Mouse (Mus musculus) intestine, embryonic 14.5 days (tissue): ENCODE data around the gene Tada1. TPM values are rescaled to one million over a fixed set of nuclear protein-coding genes. Genes with fewer than 3 reads are reported as not detected.

Experiments
- ATAC-seq: fragments of 200-750 bp; cut with Nextera tagmentation; replicated peaks from 2 replicates; pipeline ENCODE4 v1.8.0; 2017; ENCODE audit warnings: low read depth, moderate number of reproducible peaks, moderate TSS enrichment, moderate library complexity; ENCODE audit not compliant: low FRiP score, low TSS enrichment
- DNase-seq: peaks from one replicate; pipeline ENCODE4 v3.0.0-alpha.2; 2018; ENCODE audit warnings: low spot score
- H3K27ac ChIP-seq: fragments of 300-500 bp; sonication (generic); 2 replicates; pipeline ENCODE4 v1.5.1; 2014; ENCODE audit warnings: low read depth, mild to moderate bottlenecking, control low read depth
- H3K27me3 ChIP-seq: fragments of 300-500 bp; sonication (generic); replicated peaks from 2 replicates; pipeline ENCODE4 v1.6.1; 2014; ENCODE audit warnings: low read length, control low read depth; ENCODE audit not compliant: control insufficient read depth, insufficient read depth
- H3K36me3 ChIP-seq: fragments of 300-500 bp; sonication (generic); 2 replicates; pipeline ENCODE4 v1.6.1; 2014; ENCODE audit warnings: low read length, control low read depth; ENCODE audit not compliant: control insufficient read depth, insufficient read depth
- H3K4me1 ChIP-seq: fragments of 300-500 bp; sonication (generic); replicated peaks from 2 replicates; pipeline ENCODE4 v1.6.1; 2014; ENCODE audit warnings: low read length, control low read depth, mixed read lengths; ENCODE audit not compliant: control insufficient read depth, insufficient read depth
- H3K4me2 ChIP-seq: fragments of 300-500 bp; sonication (generic); 2 replicates; pipeline ENCODE4 v1.6.1; 2014; ENCODE audit warnings: low read length
- H3K4me3 ChIP-seq: fragments of 300-500 bp; sonication (generic); 2 replicates; pipeline ENCODE4 v1.5.1; 2014; ENCODE audit warnings: low read depth, low read length, control low read depth, mixed read lengths
- H3K9ac ChIP-seq: fragments of 300-500 bp; sonication (generic); 2 replicates; pipeline ENCODE4 v1.6.1; 2014; ENCODE audit warnings: mild to moderate bottlenecking, low read length
- H3K9me3 ChIP-seq: fragments of 300-500 bp; sonication (generic); 2 replicates; pipeline ENCODE4 v1.6.1; 2016; ENCODE audit warnings: low read length, control low read depth; ENCODE audit not compliant: control insufficient read depth
- WGBS: fragments of 180-500 bp; shearing (Covaris S2); extraction: QIAGEN DNeasy Blood & Tissue Kit; methylation state at CpG from one replicate; pipeline ENCODE4 v1.1.7; 2014; 5-methylcytosine and 5-hydroxymethylcytosine counted together
- polyA plus RNA-seq: library from polyadenylated mRNA; unstranded; fragments of >200 nt; fragmentation: Nextera tagmentation; extraction: Ambion mirVana; gene quantifications from 2 replicates; pipeline ENCODE4 v1.2.1, GENCODE M21; 2014

The Tada1 gene
- polyA plus RNA-seq, 1 experiment from 2014 or later: 46.2 TPM

DNA sequence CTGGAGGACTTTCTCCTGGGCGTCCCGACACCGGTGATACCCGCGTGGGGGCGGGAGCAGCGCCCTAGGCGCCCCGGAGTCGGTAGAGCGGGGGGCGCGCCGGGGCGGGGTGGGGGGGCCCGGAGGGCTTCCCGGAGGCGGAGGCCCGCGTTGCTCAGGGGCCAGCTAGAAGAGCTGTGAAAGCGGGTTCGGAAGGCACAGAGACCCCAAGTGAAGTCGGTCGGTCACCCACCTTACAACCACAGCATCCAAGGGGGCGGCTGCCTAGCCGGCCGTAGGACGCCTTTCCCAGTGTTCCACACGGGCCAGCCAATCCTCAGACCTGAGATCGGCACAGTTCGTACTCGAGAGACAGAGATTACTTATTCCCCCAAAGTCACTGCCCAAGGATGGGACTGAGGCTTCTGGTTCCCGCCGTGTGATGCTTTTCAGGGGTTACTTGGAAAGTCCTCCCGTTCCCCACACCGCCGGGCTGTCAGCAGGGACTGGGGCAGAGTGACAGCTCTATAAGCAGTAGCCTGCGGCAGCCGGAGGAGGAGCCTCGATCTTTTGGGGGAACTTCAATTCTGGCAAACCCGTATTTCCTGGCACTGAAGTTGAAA is 834 bp downstream of the Tada1 start:
- WGBS: under 1% methylated on average over 40 of the region's 41 CpGs
- peak overlapping the region; percentile 90 for H3K27ac ChIP-seq
- ATAC-seq: peak; percentile 49
- DNase-seq: peak; percentile 83
- H3K4me3 ChIP-seq: peak overlapping the region; percentile 91
- H3K9ac ChIP-seq: peak overlapping the region; percentile 97
- H3K4me2 ChIP-seq: peak overlapping the region; percentile 79
- peaks cover 18% of the 10 kb centered on the region for H3K36me3 ChIP-seq
- no peaks in the 10 kb centered on the region for H3K9me3 ChIP-seq
- H3K4me1 ChIP-seq: peaks cover 18% of the 10 kb centered on the region
- H3K27me3 ChIP-seq: no peaks in the 10 kb centered on the region

DNA sequence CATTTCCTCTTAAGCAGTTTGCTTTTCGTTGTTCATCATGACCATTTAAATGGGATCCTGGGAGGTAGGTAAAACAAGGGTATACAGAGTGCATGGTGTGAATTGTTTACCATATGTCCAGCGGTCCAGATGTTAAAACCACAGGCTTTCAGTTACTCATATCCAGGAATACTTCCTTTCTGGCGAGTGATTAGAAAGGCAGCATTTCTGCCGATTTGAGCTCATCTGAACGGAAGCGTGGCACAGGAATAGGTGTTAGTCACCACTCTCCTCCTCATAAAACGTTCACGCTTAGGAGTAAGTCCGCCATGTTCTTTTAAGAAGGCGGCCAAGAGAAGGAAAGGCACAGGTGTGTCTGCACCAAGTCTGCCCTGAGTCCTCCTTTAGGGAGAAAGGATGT is 2.4 kb downstream of the Tada1 start:
- Histone ChIP-seq H3K9ac (no peak overlapping the region), H3K4me3 (no peak overlapping the region), H3K4me1 (peaks cover 18% of the 10 kb centered on the region), H3K27ac (no peak overlapping the region), H3K9me3 (no peaks in the 10 kb centered on the region), H3K4me2 (peak overlapping the region; percentile 79; the same call in 1 of the 2 replicates), H3K36me3 (peaks cover 33% of the 10 kb centered on the region), H3K27me3 (no peaks in the 10 kb centered on the region)
- 80% methylated on average over 10 of the region's 10 CpGs for WGBS
- no peak for DNase-seq
- ATAC-seq: no peak

DNA sequence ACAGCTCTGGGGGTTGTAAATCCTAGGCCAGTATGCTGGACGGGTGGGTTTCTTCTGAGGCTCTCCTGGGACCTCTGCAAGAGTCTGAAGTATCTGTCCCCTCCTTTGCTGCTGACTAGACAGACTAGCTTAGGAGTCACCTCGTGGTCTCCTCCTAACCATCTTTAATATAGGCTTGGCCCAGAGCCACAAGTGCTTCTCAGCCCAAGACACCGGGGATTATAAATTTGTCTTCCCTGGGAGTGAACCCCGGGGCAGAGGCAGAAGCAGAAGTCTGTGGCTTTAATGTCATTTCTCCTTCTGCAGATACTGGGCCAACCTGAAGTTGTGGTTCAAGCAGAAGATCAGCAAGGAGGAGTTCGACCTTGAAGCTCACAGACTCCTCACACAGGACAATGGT is 2.9 kb downstream of the Tada1 start:
- peaks cover 37% of the 10 kb centered on the region for H3K36me3 ChIP-seq
- no peak overlapping the region for H3K4me3 ChIP-seq
- H3K27me3 ChIP-seq: no peaks in the 10 kb centered on the region
- H3K9me3 ChIP-seq: no peaks in the 10 kb centered on the region
- DNase-seq: no peak
- no peak for ATAC-seq
- H3K4me2 ChIP-seq: no peak overlapping the region
- H3K27ac ChIP-seq: no peak overlapping the region
- 0 out of 2 replicates have a peak overlapping the region, but pooled peaks have one; percentile 13 for H3K9ac ChIP-seq
- 56% methylated on average over 5 of the region's 5 CpGs for WGBS
- H3K4me1 ChIP-seq: peaks cover 18% of the 10 kb centered on the region

DNA sequence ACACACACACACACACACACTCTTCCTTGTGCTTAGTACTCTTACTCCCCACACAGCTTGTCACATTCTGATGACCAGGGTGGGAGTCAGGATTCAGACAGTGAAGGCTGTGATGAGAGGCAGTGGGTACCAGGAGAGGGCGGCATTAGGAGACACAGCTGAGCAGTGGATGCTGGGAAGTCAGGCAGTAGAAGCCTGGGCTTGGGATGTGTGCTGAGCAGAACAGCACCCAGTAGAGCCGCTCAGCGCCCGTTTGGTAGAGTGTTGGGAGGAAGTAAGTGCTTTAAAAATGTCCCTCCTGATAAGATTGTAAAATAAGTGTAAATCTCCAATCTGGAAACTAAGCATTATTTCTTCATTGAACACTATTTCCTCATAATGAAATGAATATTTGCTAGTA is 3.7 kb downstream of the Tada1 start:
- H3K9me3 ChIP-seq: no peaks in the 10 kb centered on the region
- 77% methylated on average over 4 of the region's 4 CpGs for WGBS
- peaks cover 18% of the 10 kb centered on the region for H3K4me1 ChIP-seq
- ATAC-seq (no peak), DNase-seq (no peak)
- H3K36me3 ChIP-seq: peaks cover 45% of the 10 kb centered on the region
- no peak overlapping the region for H3K9ac ChIP-seq
- H3K4me3 ChIP-seq: no peak overlapping the region
- no peak overlapping the region for H3K4me2 ChIP-seq
- no peaks in the 10 kb centered on the region for H3K27me3 ChIP-seq
- H3K27ac ChIP-seq: no peak overlapping the region

DNA sequence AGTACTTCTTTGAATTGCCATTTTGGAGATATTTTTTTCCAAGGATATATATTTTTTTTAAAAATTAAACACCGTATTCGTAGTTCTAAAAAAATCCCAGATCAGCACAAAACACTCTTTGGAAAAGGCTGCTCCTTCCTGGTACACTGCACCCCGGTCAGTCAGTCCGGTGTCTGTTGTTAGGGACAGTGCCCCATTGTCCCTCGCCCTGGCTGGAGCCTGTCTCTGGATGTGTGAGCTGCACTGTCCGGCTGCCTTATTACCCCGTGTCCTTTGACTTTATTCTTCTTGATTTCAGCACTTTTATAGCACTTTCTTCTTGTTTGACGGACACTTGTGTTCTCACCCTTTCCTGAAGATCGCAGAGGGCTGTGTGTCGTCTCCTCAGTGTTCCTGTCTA is 5.7 kb downstream of the Tada1 start:
- ATAC-seq (no peak), DNase-seq (no peak)
- H3K27me3 ChIP-seq: no peaks in the 10 kb centered on the region
- H3K4me1 ChIP-seq: peaks cover 18% of the 10 kb centered on the region
- H3K27ac ChIP-seq: no peak overlapping the region
- peaks cover 65% of the 10 kb centered on the region for H3K36me3 ChIP-seq
- H3K9me3 ChIP-seq: no peaks in the 10 kb centered on the region
- no peak overlapping the region for H3K4me2 ChIP-seq
- 90% methylated on average over 10 of the region's 10 CpGs for WGBS
- H3K4me3 ChIP-seq: no peak overlapping the region
- H3K9ac ChIP-seq: no peak overlapping the region

DNA sequence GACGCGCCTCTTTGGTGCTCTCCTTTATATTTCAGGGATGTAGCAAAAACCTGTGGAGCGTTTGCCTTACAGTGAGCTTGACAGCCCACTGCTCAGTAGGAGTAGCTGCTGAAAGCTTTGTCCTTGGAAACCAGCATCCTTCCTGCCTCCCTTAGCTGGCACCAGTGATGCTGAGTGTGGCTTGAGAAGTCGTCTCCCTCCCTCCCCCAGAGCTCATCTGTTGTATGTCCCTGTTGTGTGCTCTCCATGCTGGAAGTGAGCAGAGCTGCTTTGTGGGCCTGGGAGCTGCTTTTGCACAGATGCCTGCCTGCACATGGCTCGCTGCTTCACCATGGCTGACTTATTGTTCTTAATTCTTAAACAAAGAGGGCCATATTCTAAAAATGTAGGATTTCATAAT is 6.5 kb downstream of the Tada1 start:
- no peak overlapping the region for H3K4me2 ChIP-seq
- H3K36me3 ChIP-seq: peaks cover 73% of the 10 kb centered on the region
- no peaks in the 10 kb centered on the region for H3K9me3 ChIP-seq
- no peak overlapping the region for H3K9ac ChIP-seq
- 92% methylated on average over 5 of the region's 5 CpGs for WGBS
- no peak for ATAC-seq
- H3K4me1 ChIP-seq: peaks cover 16% of the 10 kb centered on the region
- H3K4me3 ChIP-seq: no peak overlapping the region
- H3K27me3 ChIP-seq: no peaks in the 10 kb centered on the region
- DNase-seq: no peak
- H3K27ac ChIP-seq: no peak overlapping the region

DNA sequence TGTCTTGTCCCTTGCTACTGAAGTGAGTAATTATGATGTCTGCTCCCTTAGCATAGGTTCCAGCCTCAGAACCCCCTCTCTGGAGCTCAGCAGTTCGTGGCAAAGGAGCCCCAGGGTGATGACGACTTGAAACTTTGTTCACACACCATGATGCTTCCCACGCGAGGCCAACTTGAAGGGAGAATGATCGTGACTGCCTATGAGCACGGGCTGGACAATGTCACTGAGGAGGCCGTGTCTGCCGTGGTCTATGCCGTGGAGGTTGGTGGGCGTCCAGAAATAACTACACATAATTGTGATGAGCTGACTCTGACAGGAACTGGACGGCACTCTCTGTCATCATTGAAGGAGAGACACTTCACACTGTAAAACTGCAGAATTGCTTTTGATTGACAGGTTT is 9.6 kb downstream of the Tada1 start:
- DNase-seq: no peak
- Histone ChIP-seq H3K27ac (no peak overlapping the region), H3K4me3 (no peak overlapping the region), H3K9me3 (no peaks in the 10 kb centered on the region), H3K36me3 (peaks cover 98% of the 10 kb centered on the region), H3K4me2 (no peak overlapping the region), H3K27me3 (no peaks in the 10 kb centered on the region), H3K9ac (no peak overlapping the region), H3K4me1 (no peaks in the 10 kb centered on the region)
- WGBS: 92% methylated on average over 11 of the region's 11 CpGs
- ATAC-seq: no peak

DNA sequence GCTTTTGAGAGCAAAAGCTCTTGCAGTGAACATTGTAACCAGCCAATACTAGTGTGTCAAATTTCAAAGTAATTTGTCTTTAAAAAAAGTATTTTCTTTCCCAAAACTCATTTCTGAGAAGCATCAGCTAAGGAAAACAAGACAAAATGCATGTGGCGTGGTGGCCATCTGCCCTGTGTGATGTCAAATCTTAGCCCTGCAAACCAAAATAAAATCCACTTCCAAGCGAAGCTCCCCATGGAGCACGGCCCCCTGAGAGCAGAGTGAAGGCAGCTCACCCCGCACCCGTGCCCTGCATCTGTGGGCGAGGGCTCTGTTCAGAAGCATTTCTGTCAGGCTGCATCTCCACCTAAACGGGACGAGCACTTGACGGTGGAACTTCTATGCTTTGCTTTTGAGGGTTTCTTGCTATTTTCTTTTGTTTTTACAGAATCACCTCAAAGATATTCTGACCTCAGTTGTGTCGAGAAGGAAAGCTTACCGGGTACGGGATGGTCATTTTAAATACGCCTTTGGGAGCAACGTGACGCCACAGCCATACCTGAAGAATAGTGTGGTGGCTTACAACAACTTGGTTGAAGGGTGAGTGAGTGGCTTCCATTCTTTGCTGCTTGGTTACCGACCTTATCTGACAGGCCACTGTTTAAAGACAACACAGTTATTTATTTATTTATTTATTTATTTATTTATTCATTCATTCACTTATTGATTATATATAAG is 10.7 kb downstream of the Tada1 start:
- no peak overlapping the region for H3K4me3 ChIP-seq
- no peak overlapping the region for H3K27ac ChIP-seq
- no peak overlapping the region for H3K4me2 ChIP-seq
- 0 out of 2 replicates have a peak, but pooled peaks cover under 1% of the 10 kb centered on the region for H3K4me1 ChIP-seq
- ATAC-seq: no peak
- no peak overlapping the region for H3K9ac ChIP-seq
- no peak for DNase-seq
- H3K9me3 ChIP-seq: no peaks in the 10 kb centered on the region
- 96% methylated on average over 16 of the region's 16 CpGs for WGBS
- H3K36me3 ChIP-seq: peaks cover 98% of the 10 kb centered on the region
- no peaks in the 10 kb centered on the region for H3K27me3 ChIP-seq

DNA sequence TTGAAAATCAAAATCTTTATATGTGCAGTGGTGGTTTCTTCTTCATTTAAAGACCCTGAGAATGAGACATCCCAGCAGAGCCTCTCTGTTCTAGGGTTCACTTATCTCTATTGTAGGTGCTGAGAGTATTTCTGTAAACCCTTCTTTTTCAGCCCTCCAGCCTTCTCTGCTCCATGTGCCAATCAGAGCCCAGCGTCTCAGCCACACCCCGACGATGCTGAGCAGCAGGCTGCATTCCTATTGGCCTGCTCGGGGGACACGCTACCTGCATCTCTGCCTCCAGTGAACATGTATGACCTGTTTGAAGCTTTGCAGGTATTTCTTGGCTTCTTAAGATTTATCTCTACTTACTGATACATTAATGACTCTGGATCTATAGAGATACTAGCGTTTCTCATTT is 12.8 kb downstream of the Tada1 start:
- Histone ChIP-seq H3K9ac (no peak overlapping the region), H3K4me1 (0 out of 2 replicates have a peak, but pooled peaks cover 3% of the 10 kb centered on the region), H3K4me3 (no peak overlapping the region), H3K9me3 (no peaks in the 10 kb centered on the region), H3K4me2 (no peak overlapping the region), H3K27me3 (no peaks in the 10 kb centered on the region), H3K36me3 (peaks cover 99% of the 10 kb centered on the region), H3K27ac (no peak overlapping the region)
- ATAC-seq (no peak), DNase-seq (no peak)
- WGBS: 94% methylated on average over 6 of the region's 6 CpGs
